11 mouse cellular contexts compared by ENCODE assay signal in the genomic region with DNA sequence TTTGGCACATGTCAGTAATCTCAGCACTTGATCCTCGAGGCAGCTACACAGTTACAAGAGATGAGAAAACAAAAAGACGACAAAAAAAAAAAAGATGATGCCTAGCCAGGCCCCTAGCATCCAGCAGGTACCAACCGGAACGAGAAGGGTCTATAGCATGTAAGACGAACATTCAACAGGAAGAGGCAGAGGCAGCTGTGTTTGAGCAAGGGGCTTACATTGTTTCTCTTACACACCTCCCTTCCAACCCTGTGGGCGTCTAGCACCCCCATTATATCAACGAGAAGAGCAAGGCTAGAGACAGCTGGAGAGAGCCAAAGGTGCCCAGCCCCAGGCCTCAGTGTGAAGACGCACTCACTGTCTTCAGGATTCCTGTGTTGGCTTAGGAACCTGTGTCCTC. TPM values are rescaled to one million over a fixed set of nuclear protein-coding genes. Genes with fewer than 3 reads are reported as not detected.
A peak's percentile ranks its signal among the peaks of the same experiment; 100 is the strongest.
DNase-seq lines count a peak whose midpoint lies in the region; ATAC-seq and TF ChIP-seq lines count a peak whose summit lies in the region.
"Had no signal": no experiment of that assay in that cellular context is flagged by ENCODE, and none has a peak within 500 bp of the region (broad histone marks: within the 10 kb centered on the region; RNA-seq: fewer than 3 reads in every experiment).

No protein-coding gene starts in this region.

- H3K9ac ChIP-seq in heart, embryonic 16.5 days (ENCODE audit: low read length), result peak overlapping the region; percentile 82
- peak overlapping the region; percentile 84 for H3K9ac ChIP-seq in intestine, embryonic 16.5 days (ENCODE audit: low read depth, low read length)
- no peak overlapping the region for H3K9ac ChIP-seq in stomach, embryonic 15.5 days

- DNase-seq in heart, postnatal 36 days, result no peak
- DNase-seq in thymus, adult 2 months, result peak; percentile 27
- DNase-seq in thymus, postnatal 36 days, result no peak
- no peak for DNase-seq in left cerebral cortex, adult 18-20 months (ENCODE audit: low spot score in 2 of 2)
- no peak for DNase-seq in adrenal gland, adult 18-20 months (ENCODE audit: low spot score in 2 of 2)
- DNase-seq: adrenal gland, postnatal 36 days; left cerebral cortex, postnatal 4 days had no signal

- H3K27me3 ChIP-seq in heart, embryonic 16.5 days (ENCODE audit: control insufficient read depth, insufficient read depth, low read length), result no peaks in the 10 kb centered on the region
- no peaks in the 10 kb centered on the region for H3K27me3 ChIP-seq in thymus, adult 2 months (ENCODE audit: control insufficient read depth, insufficient read depth, low read length)
- H3K27me3 ChIP-seq in intestine, embryonic 16.5 days (replicated peaks; ENCODE audit: control insufficient read depth, insufficient read depth, low read length), result no peaks in the 10 kb centered on the region
- no peaks in the 10 kb centered on the region for H3K27me3 ChIP-seq in stomach, embryonic 15.5 days (replicated peaks)
- H3K27me3 ChIP-seq: neural tube, embryonic 13.5 days had no signal

- no peak for TF ChIP-seq CTCF in thymus, adult 2 months (IDR thresholded peaks at IDR 0.05; ENCODE audit: borderline replicate concordance, control insufficient read depth, extremely low read depth, insufficient read depth, low read length, poor library complexity)

- intact Hi-C loops in heart, postnatal 36 days (cut with DNase I), result loop anchor here (5.0 kb wide), 1 partner anchor 345 kb away; the partner anchor contains the start of gene Gm11733

- no peaks in the 10 kb centered on the region for H3K9me3 ChIP-seq in heart, embryonic 16.5 days (replicated peaks; ENCODE audit: control insufficient read depth, low read length)
- H3K9me3 ChIP-seq in intestine, embryonic 16.5 days (ENCODE audit: control insufficient read depth, low read length), result no peaks in the 10 kb centered on the region
- H3K9me3 ChIP-seq in stomach, embryonic 15.5 days, result no peaks in the 10 kb centered on the region
- H3K9me3 ChIP-seq: neural tube, embryonic 13.5 days had no signal

- H3K4me2 ChIP-seq in heart, embryonic 16.5 days (ENCODE audit: low read depth, low read length), result peak overlapping the region; percentile 90
- peak overlapping the region; percentile 89 for H3K4me2 ChIP-seq in intestine, embryonic 16.5 days (ENCODE audit: low read depth, low read length)
- peak overlapping the region; percentile 93; the same call in 1 of the 2 replicates for H3K4me2 ChIP-seq in stomach, embryonic 15.5 days

- H3K36me3 ChIP-seq in heart, embryonic 16.5 days (ENCODE audit: control insufficient read depth, insufficient read depth), result 0 out of 2 replicates have a peak, but pooled peaks cover 7% of the 10 kb centered on the region
- H3K36me3 ChIP-seq in thymus, adult 2 months (ENCODE audit: control insufficient read depth, insufficient read depth, low read length), result no peaks in the 10 kb centered on the region
- H3K36me3 ChIP-seq in intestine, embryonic 16.5 days (ENCODE audit: control insufficient read depth, insufficient read depth, low read length), result no peaks in the 10 kb centered on the region
- peaks cover 3% of the 10 kb centered on the region; the same call in 1 of the 2 replicates for H3K36me3 ChIP-seq in stomach, embryonic 15.5 days
- H3K36me3 ChIP-seq: neural tube, embryonic 13.5 days had no signal

- 59% methylated on average over 8 of the region's 8 CpGs for WGBS in heart, embryonic 16.5 days
- 36% methylated on average over 8 of the region's 8 CpGs for WGBS in thymus, adult 2 months
- 54% methylated on average over 8 of the region's 8 CpGs for WGBS in intestine, embryonic 16.5 days
- WGBS in stomach, embryonic 15.5 days, result 42% methylated on average over 8 of the region's 8 CpGs

- H3K4me3 ChIP-seq in heart, embryonic 16.5 days (ENCODE audit: low read length), result peak overlapping the region; percentile 74
- no peak overlapping the region for H3K4me3 ChIP-seq in thymus, adult 2 months (ENCODE audit: control insufficient read depth, insufficient read depth, low read length)
- H3K4me3 ChIP-seq in intestine, embryonic 16.5 days (ENCODE audit: low read length), result peak overlapping the region; percentile 2; the same call in 1 of the 2 replicates
- no peak overlapping the region for H3K4me3 ChIP-seq in stomach, embryonic 15.5 days (replicated peaks)

- H3K27ac ChIP-seq in heart, embryonic 16.5 days (ENCODE audit: low read length), result peak overlapping the region; percentile 99
- H3K27ac ChIP-seq in thymus, adult 2 months (ENCODE audit: control insufficient read depth, insufficient read depth, low read length), result peak overlapping the region; percentile 90
- H3K27ac ChIP-seq in intestine, embryonic 16.5 days (ENCODE audit: low read length), result peak overlapping the region; percentile 98
- H3K27ac ChIP-seq in stomach, embryonic 15.5 days, result peak overlapping the region; percentile 95; the same call in 1 of the 2 replicates
- H3K27ac ChIP-seq: neural tube, embryonic 13.5 days had no signal

- H3K4me1 ChIP-seq in heart, embryonic 16.5 days (ENCODE audit: control insufficient read depth, insufficient read depth, low read length), result peaks cover 80% of the 10 kb centered on the region
- peaks cover 60% of the 10 kb centered on the region for H3K4me1 ChIP-seq in thymus, adult 2 months (replicated peaks; ENCODE audit: control insufficient read depth, insufficient read depth, low read length)
- peaks cover 63% of the 10 kb centered on the region for H3K4me1 ChIP-seq in intestine, embryonic 16.5 days (ENCODE audit: control insufficient read depth, insufficient read depth, low read length)
- peaks cover 80% of the 10 kb centered on the region for H3K4me1 ChIP-seq in stomach, embryonic 15.5 days

- no peak for TF ChIP-seq POLR2A in thymus, adult 2 months (IDR thresholded peaks at IDR 0.05; ENCODE audit: control insufficient read depth, extremely low read depth, insufficient read depth, low read length, poor library complexity)

- no peak for ATAC-seq in heart, embryonic 16.5 days (replicated peaks; ENCODE audit: extremely low read depth, insufficient read depth, low FRiP score)
- ATAC-seq in intestine, embryonic 16.5 days, result no peak
- no peak for ATAC-seq in stomach, embryonic 15.5 days (ENCODE audit: insufficient read depth, low FRiP score, low read depth)

RNA-seq across cellular contexts. Expression of gene Tk1, which starts 1.0 kb away (rescaled TPM):
- 108 and 114 TPM in 2 replicates for polyA plus RNA-seq in heart, embryonic 16.5 days (2015; fragmentation: Nextera tagmentation; extraction: Ambion mirVana)
- 1 to 10 TPM; 2.0 to 3.0 TPM for total RNA-seq in heart, postnatal 36 days (2021)
- 130 and 167 TPM in 2 replicates for polyA plus RNA-seq in thymus, adult 2 months (2012; rRNA removed)
- 119 and 147 TPM in 2 replicates for polyA plus RNA-seq in intestine, embryonic 16.5 days (2015; fragmentation: Nextera tagmentation; extraction: Ambion mirVana)
- 139 and 142 TPM in 2 replicates for polyA plus RNA-seq in stomach, embryonic 15.5 days (2015; fragmentation: Nextera tagmentation; extraction: Ambion mirVana)
- under 1 TPM; 0.84 to 0.98 TPM for total RNA-seq in left cerebral cortex, adult 18-20 months (2021)
- total RNA-seq in adrenal gland, adult 18-20 months (2021), result 1 to 10 TPM; 2.2 to 3.8 TPM

RNA-seq across cellular contexts. Expression of gene Afmid, which starts 1.2 kb away (rescaled TPM):
- polyA plus RNA-seq in heart, embryonic 16.5 days (2015; fragmentation: Nextera tagmentation; extraction: Ambion mirVana), result 17.5 and 20.8 TPM in 2 replicates
- total RNA-seq in heart, postnatal 36 days (2021), result 1 to 10 TPM; 3.1 TPM
- polyA plus RNA-seq in thymus, adult 2 months (2012; rRNA removed), result 17.7 and 18.2 TPM in 2 replicates
- 9.6 and 10.7 TPM in 2 replicates for polyA plus RNA-seq in intestine, embryonic 16.5 days (2015; fragmentation: Nextera tagmentation; extraction: Ambion mirVana)
- 7.2 and 7.4 TPM in 2 replicates for polyA plus RNA-seq in stomach, embryonic 15.5 days (2015; fragmentation: Nextera tagmentation; extraction: Ambion mirVana)
- total RNA-seq in left cerebral cortex, adult 18-20 months (2021), result 1 to 10 TPM; 4.1 to 6.3 TPM
- 1 to 10 TPM; 4.7 to 6.1 TPM for total RNA-seq in adrenal gland, adult 18-20 months (2021)

RNA-seq across cellular contexts. Expression of gene Gm20708, which starts 17.4 kb away (rescaled TPM):
- polyA plus RNA-seq in heart, embryonic 16.5 days (2015; fragmentation: Nextera tagmentation; extraction: Ambion mirVana), result 0.92 and 2.4 TPM in 2 replicates
- 1 to 10 TPM in 1 of 2 experiments, not detected in 1; 1.1 TPM for total RNA-seq in heart, postnatal 36 days (2021)
- 0.06 TPM in 1 of 2 replicates, not detected in the other for polyA plus RNA-seq in thymus, adult 2 months (2012; rRNA removed)
- 0.20 and 0.29 TPM in 2 replicates for polyA plus RNA-seq in intestine, embryonic 16.5 days (2015; fragmentation: Nextera tagmentation; extraction: Ambion mirVana)
- 0.53 and 1.3 TPM in 2 replicates for polyA plus RNA-seq in stomach, embryonic 15.5 days (2015; fragmentation: Nextera tagmentation; extraction: Ambion mirVana)
- 1 to 10 TPM in 1 of 2 experiments, under 1 TPM in 1; 0.86 to 2.6 TPM for total RNA-seq in left cerebral cortex, adult 18-20 months (2021)
- total RNA-seq in adrenal gland, adult 18-20 months (2021), result under 1 TPM in 1 of 2 experiments, not detected in 1; 0.80 TPM

RNA-seq across cellular contexts. Expression of gene Syngr2, which starts 17.4 kb away (rescaled TPM):
- 111 and 133 TPM in 2 replicates for polyA plus RNA-seq in heart, embryonic 16.5 days (2015; fragmentation: Nextera tagmentation; extraction: Ambion mirVana)
- total RNA-seq in heart, postnatal 36 days (2021), result 100 to 1,000 TPM; 109 to 119 TPM
- polyA plus RNA-seq in thymus, adult 2 months (2012; rRNA removed), result 286 and 322 TPM in 2 replicates
- 170 and 173 TPM in 2 replicates for polyA plus RNA-seq in intestine, embryonic 16.5 days (2015; fragmentation: Nextera tagmentation; extraction: Ambion mirVana)
- polyA plus RNA-seq in stomach, embryonic 15.5 days (2015; fragmentation: Nextera tagmentation; extraction: Ambion mirVana), result 132 and 137 TPM in 2 replicates
- 10 to 100 TPM in 1 of 2 experiments, 1 to 10 TPM in 1; 9.3 to 15.8 TPM for total RNA-seq in left cerebral cortex, adult 18-20 months (2021)
- 100 to 1,000 TPM in 1 of 2 experiments, 10 to 100 TPM in 1; 65.4 to 101 TPM for total RNA-seq in adrenal gland, adult 18-20 months (2021)

RNA-seq across cellular contexts. Expression of gene Birc5, which starts 22.1 kb away (rescaled TPM):
- 228 and 244 TPM in 2 replicates for polyA plus RNA-seq in heart, embryonic 16.5 days (2015; fragmentation: Nextera tagmentation; extraction: Ambion mirVana)
- total RNA-seq in heart, postnatal 36 days (2021), result 1 to 10 TPM in 1 of 2 experiments, under 1 TPM in 1; 0.80 to 1.1 TPM
- polyA plus RNA-seq in thymus, adult 2 months (2012; rRNA removed), result 75.4 and 87.2 TPM in 2 replicates
- 259 and 306 TPM in 2 replicates for polyA plus RNA-seq in intestine, embryonic 16.5 days (2015; fragmentation: Nextera tagmentation; extraction: Ambion mirVana)
- polyA plus RNA-seq in stomach, embryonic 15.5 days (2015; fragmentation: Nextera tagmentation; extraction: Ambion mirVana), result 293 and 308 TPM in 2 replicates
- total RNA-seq in left cerebral cortex, adult 18-20 months (2021), result under 1 TPM; 0.65 to 0.87 TPM
- 1 to 10 TPM in 1 of 2 experiments, under 1 TPM in 1; 0.61 to 1.2 TPM for total RNA-seq in adrenal gland, adult 18-20 months (2021)

Comparison
In these comparisons a context has a peak if more than half of its experiments do, and no peak if none do; other contexts are left out.
1. H3K4me3 ChIP-seq: peak in heart, embryonic 16.5 days (single experiment) and intestine, embryonic 16.5 days (single experiment); none in thymus, adult 2 months (single experiment) and stomach, embryonic 15.5 days (single experiment).
2. Peak in every context shown above with its lines, with median percentiles within 50 percentile points of each other: H3K27ac ChIP-seq and H3K4me2 ChIP-seq.